Mouse (Mus musculus): ENCODE measurements around the gene Crybg2.
A peak's percentile ranks its signal among the peaks of the same experiment; 100 is the strongest.

Gene Crybg2

GRCm38 (mm10) chr4:134041317-134042123, 19.1 kb upstream of the Crybg2 start:
- DNase-seq (ENCODE audit: low read depth, low spot score): peak; percentile 16
- H3K27me3 ChIP-seq (ENCODE audit: control insufficient read depth, insufficient read depth, low read length, poor library complexity, severe bottlenecking): no peaks in the 10 kb centered on the region
- H3K36me3 ChIP-seq (ENCODE audit: control insufficient read depth, insufficient read depth, low read length, poor library complexity, severe bottlenecking): no peaks in the 10 kb centered on the region

- no peak for DNase-seq (ENCODE audit: low read depth, low spot score)
- Histone ChIP-seq H3K36me3 (ENCODE audit: control insufficient read depth, insufficient read depth, low read length, poor library complexity, severe bottlenecking) (no peaks in the 10 kb centered on the region), H3K27me3 (ENCODE audit: control insufficient read depth, insufficient read depth, low read length, poor library complexity, severe bottlenecking) (no peaks in the 10 kb centered on the region)
Observed at GRCm38 (mm10) chr4:134043041-134043440, 17.6 kb upstream of the Crybg2 start.

- DNase-seq (ENCODE audit: low read depth, low spot score): no peak
- Histone ChIP-seq H3K27me3 (ENCODE audit: control insufficient read depth, insufficient read depth, low read length, poor library complexity, severe bottlenecking) (no peaks in the 10 kb centered on the region), H3K36me3 (ENCODE audit: control insufficient read depth, insufficient read depth, low read length, poor library complexity, severe bottlenecking) (no peaks in the 10 kb centered on the region)
Observed at GRCm38 (mm10) chr4:134047648-134048047, 13.0 kb upstream of the Crybg2 start.

- Histone ChIP-seq H3K36me3 (ENCODE audit: control insufficient read depth, insufficient read depth, low read length, poor library complexity, severe bottlenecking) (no peaks in the 10 kb centered on the region), H3K27me3 (ENCODE audit: control insufficient read depth, insufficient read depth, low read length, poor library complexity, severe bottlenecking) (no peaks in the 10 kb centered on the region)
- DNase-seq (ENCODE audit: low read depth, low spot score): no peak
Observed at GRCm38 (mm10) chr4:134051912-134052311, 8.7 kb upstream of the Crybg2 start.

GRCm38 (mm10) chr4:134052560-134052959, 8.1 kb upstream of the Crybg2 start:
- no peak for DNase-seq (ENCODE audit: low read depth, low spot score)
- Histone ChIP-seq H3K27me3 (ENCODE audit: control insufficient read depth, insufficient read depth, low read length, poor library complexity, severe bottlenecking) (no peaks in the 10 kb centered on the region), H3K36me3 (ENCODE audit: control insufficient read depth, insufficient read depth, low read length, poor library complexity, severe bottlenecking) (no peaks in the 10 kb centered on the region)

- Histone ChIP-seq H3K36me3 (ENCODE audit: control insufficient read depth, insufficient read depth, low read length, poor library complexity, severe bottlenecking) (no peaks in the 10 kb centered on the region), H3K27me3 (ENCODE audit: control insufficient read depth, insufficient read depth, low read length, poor library complexity, severe bottlenecking) (no peaks in the 10 kb centered on the region)
- DNase-seq (ENCODE audit: low read depth, low spot score): no peak
Observed at GRCm38 (mm10) chr4:134053538-134053937, 7.1 kb upstream of the Crybg2 start, which contains the start of gene Zfp683. TSS of gene Zfp683 (plus strand) at chr4:134053838.

- no peaks in the 10 kb centered on the region for H3K36me3 ChIP-seq (ENCODE audit: control insufficient read depth, insufficient read depth, low read length, poor library complexity, severe bottlenecking)
- H3K27me3 ChIP-seq (ENCODE audit: control insufficient read depth, insufficient read depth, low read length, poor library complexity, severe bottlenecking): no peaks in the 10 kb centered on the region
- peak; percentile 19 for DNase-seq (ENCODE audit: low read depth, low spot score)
Observed at GRCm38 (mm10) chr4:134058166-134058715, 2.4 kb upstream of the Crybg2 start.

- H3K27me3 ChIP-seq (ENCODE audit: control insufficient read depth, insufficient read depth, low read length, poor library complexity, severe bottlenecking): no peaks in the 10 kb centered on the region
- no peak for DNase-seq (ENCODE audit: low read depth, low spot score)
- H3K36me3 ChIP-seq (ENCODE audit: control insufficient read depth, insufficient read depth, low read length, poor library complexity, severe bottlenecking): no peaks in the 10 kb centered on the region
Observed at GRCm38 (mm10) chr4:134058908-134059307, 1.7 kb upstream of the Crybg2 start.

- DNase-seq (ENCODE audit: low read depth, low spot score): no peak
Observed at GRCm38 (mm10) chr4:134061166-134061830, 683 bp downstream of the Crybg2 start.

GRCm38 (mm10) chr4:134061944-134062446, 1.4 kb downstream of the Crybg2 start:
- no peaks in the 10 kb centered on the region for H3K36me3 ChIP-seq (ENCODE audit: control insufficient read depth, insufficient read depth, low read length, poor library complexity, severe bottlenecking)
- no peaks in the 10 kb centered on the region for H3K27me3 ChIP-seq (ENCODE audit: control insufficient read depth, insufficient read depth, low read length, poor library complexity, severe bottlenecking)
- no peak for DNase-seq (ENCODE audit: low read depth, low spot score)

More at GRCm38 (mm10) chr4:134061166-134061830, 683 bp downstream of the Crybg2 start:
- Histone ChIP-seq H3K27me3 (ENCODE audit: control insufficient read depth, insufficient read depth, low read length, poor library complexity, severe bottlenecking) (no peaks in the 10 kb centered on the region), H3K36me3 (ENCODE audit: control insufficient read depth, insufficient read depth, low read length, poor library complexity, severe bottlenecking) (no peaks in the 10 kb centered on the region)

GRCm38 (mm10) chr4:134062561-134062960, 1.9 kb downstream of the Crybg2 start:
- Histone ChIP-seq H3K36me3 (ENCODE audit: control insufficient read depth, insufficient read depth, low read length, poor library complexity, severe bottlenecking) (no peaks in the 10 kb centered on the region), H3K27me3 (ENCODE audit: control insufficient read depth, insufficient read depth, low read length, poor library complexity, severe bottlenecking) (no peaks in the 10 kb centered on the region)
- no peak for DNase-seq (ENCODE audit: low read depth, low spot score)

GRCm38 (mm10) chr4:134065431-134066004, 4.9 kb downstream of the Crybg2 start:
- Histone ChIP-seq H3K27me3 (ENCODE audit: control insufficient read depth, insufficient read depth, low read length, poor library complexity, severe bottlenecking) (no peaks in the 10 kb centered on the region), H3K36me3 (ENCODE audit: control insufficient read depth, insufficient read depth, low read length, poor library complexity, severe bottlenecking) (no peaks in the 10 kb centered on the region)
- DNase-seq (ENCODE audit: low read depth, low spot score): no peak

- DNase-seq (ENCODE audit: low read depth, low spot score): no peak
- H3K36me3 ChIP-seq (ENCODE audit: control insufficient read depth, insufficient read depth, low read length, poor library complexity, severe bottlenecking): no peaks in the 10 kb centered on the region
- H3K27me3 ChIP-seq (ENCODE audit: control insufficient read depth, insufficient read depth, low read length, poor library complexity, severe bottlenecking): no peaks in the 10 kb centered on the region
Observed at GRCm38 (mm10) chr4:134067383-134067782, 6.8 kb downstream of the Crybg2 start.

GRCm38 (mm10) chr4:134067833-134068544, 7.4 kb downstream of the Crybg2 start:
- Histone ChIP-seq H3K36me3 (ENCODE audit: control insufficient read depth, insufficient read depth, low read length, poor library complexity, severe bottlenecking) (no peaks in the 10 kb centered on the region), H3K27me3 (ENCODE audit: control insufficient read depth, insufficient read depth, low read length, poor library complexity, severe bottlenecking) (no peaks in the 10 kb centered on the region)
- no peak for DNase-seq (ENCODE audit: low read depth, low spot score)
